Mouse (Mus musculus): ENCODE data around the gene Gm45062.

DNA sequence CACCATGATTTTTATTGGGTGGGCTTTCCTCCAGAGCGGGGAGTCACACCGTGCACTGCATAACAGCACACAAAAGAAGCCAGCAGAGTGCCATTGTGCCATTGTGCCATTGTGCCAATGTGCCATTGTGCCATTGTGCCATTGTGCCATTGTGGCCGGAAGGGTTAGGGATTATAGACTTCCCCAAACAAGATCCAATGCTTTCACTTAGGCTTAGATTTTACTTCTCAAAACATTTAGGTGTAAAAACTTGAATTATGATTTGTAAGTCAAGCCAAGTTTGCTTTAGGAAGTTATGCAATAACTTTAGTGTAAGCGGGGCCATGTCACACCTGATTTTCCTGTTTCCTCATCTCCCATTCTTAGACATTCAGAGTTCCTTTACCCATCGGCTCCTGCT, 156.6 kb downstream of the Gm45062 start:
- TF ChIP-seq ZC3H11A (IDR thresholded peaks at IDR 0.05; ENCODE audit: low read depth, low read length) (no peak), CHD1 (IDR thresholded peaks at IDR 0.05; ENCODE audit: low read depth, low read length) (no peak), CTCF (IDR thresholded peaks at IDR 0.05 in 2 of 3, conservative IDR thresholded peaks at IDR 0.05 in 1 of 3; ENCODE audit: control insufficient read depth in 1 of 3, insufficient read depth in 1 of 3, low read depth in 2 of 3, low read length in 3 of 3, poor library complexity in 1 of 3, severe bottlenecking in 1 of 3) (no peak), MAFK (IDR thresholded peaks at IDR 0.05; ENCODE audit: borderline replicate concordance, low read depth, low read length) (no peak), RCOR1 (IDR thresholded peaks at IDR 0.05; ENCODE audit: low read depth, low read length) (no peak), GATA1 (IDR thresholded peaks at IDR 0.05; ENCODE audit: low read depth, low read length) (no peak), MAZ (IDR thresholded peaks at IDR 0.05; ENCODE audit: low read depth, low read length) (no peak), USF1 (IDR thresholded peaks at IDR 0.05; ENCODE audit: low read depth, low read length) (no peak), MYC (IDR thresholded peaks at IDR 0.05; ENCODE audit: low read depth, low read length) (no peak), EP300 (IDR thresholded peaks at IDR 0.05; ENCODE audit: low read depth in 1 of 2, low read length in 2 of 2) (no peak), USF2 (IDR thresholded peaks at IDR 0.05; ENCODE audit: borderline replicate concordance in 1 of 2, insufficient read depth in 1 of 2, low read depth in 1 of 2, low read length in 2 of 2) (no peak), POLR2A (IDR thresholded peaks at IDR 0.05; ENCODE audit: control insufficient read depth in 1 of 2, insufficient read depth in 1 of 2, low read depth in 1 of 2, low read length in 2 of 2, poor library complexity in 1 of 2) (no peak), TBP (IDR thresholded peaks at IDR 0.05; ENCODE audit: low read depth, low read length) (no peak), POLR2AphosphoS5 (IDR thresholded peaks at IDR 0.05; ENCODE audit: borderline replicate concordance, low read depth, low read length) (no peak)
